Mouse (Mus musculus): ENCODE measurements around the gene Ndufa12.

Ndufa12 gene

GRCm38 (mm10) chr10:94225026-94225750, 26.7 kb downstream of the Ndufa12 start:
- DNase-seq (ENCODE audit: low read depth in 1 of 2, low spot score in 2 of 2) = no peak

DNA sequence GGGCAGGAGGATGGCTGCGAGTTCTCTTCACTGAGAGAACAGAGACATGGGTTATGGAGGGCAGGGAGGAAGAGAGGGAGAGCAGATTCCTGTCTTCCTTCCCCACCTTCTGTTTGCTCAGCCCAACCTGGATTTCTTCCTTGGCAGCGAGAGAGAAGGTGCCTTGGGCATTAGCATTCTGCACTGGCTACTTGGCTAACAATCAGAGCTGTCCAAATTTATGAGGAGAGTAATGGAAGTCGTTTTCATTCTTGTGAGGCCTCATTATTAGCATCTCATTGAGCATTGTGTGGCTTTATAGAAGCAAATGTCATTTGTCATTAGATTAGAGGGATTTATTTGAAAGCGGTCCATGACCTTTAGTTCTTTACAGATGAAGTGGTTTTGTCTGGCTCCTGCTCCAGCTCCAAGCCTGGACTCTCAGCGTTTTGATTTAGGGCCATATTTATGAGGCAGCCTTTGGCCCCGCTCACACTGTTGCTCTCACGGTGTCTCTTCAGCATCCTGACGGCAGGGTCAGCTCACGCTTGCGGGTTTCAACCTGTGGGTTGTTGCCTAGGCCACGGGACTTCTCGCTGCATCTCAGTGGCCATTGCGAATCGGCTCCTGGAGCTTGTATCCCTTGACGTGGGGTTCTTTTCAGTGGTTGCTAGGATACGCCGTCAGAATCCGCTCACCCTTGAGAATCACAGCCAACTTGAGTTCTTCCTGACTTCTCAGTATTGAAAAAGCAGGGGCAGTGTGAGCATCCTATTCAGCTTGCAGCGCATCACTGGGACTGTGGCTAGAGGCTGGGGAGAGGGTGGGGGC, 31.9 kb downstream of the Ndufa12 start:
- DNase-seq (ENCODE audit: low read depth in 1 of 2, low spot score in 2 of 2) = no peak

DNA sequence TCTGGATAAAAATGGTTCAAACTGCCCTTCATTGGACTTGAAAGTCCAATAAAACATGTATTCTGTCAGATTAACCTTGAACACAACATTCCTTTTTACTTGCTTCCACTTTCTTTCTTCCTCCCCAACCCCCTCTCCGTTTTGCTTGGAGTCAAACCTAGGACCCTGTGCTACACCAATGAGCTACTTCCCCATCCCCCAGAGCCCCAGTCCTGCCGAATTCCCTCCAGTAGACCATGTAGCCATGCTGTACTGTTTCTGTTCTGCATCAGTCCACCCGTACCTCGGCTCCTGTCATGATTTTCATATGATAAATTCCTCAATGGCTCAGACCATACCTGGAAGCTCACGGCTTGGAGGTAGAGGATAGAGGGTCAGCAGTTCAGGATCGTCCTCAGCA, 32.5 kb downstream of the Ndufa12 start:
- no peak for DNase-seq (ENCODE audit: low read depth in 1 of 2, low spot score in 2 of 2)

DNA sequence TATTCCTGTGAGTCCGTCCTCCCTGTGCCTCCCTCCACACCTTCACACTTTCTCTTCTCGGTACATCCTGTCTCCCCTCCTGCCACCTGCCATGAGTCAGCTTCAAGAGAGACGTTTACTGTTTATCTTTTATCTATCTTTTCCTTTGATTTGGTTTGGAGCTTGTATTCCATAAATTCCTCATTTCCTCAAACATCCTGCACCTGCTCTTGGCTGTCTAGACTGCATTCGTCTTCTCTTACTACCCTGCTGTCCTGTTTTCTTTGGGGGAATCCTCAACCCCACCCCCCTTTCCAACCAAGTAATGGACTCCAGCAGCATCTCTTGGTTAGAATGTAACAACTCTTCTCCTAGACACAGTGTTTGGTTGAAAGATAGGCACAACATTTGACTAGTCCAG, 36.7 kb downstream of the Ndufa12 start:
- no peak for DNase-seq (ENCODE audit: low read depth in 1 of 2, low spot score in 2 of 2)

GRCm38 (mm10) chr10:94241346-94241745, 42.8 kb downstream of the Ndufa12 start:
- DNase-seq (ENCODE audit: low read depth in 1 of 2, low spot score in 2 of 2) = no peak

DNA sequence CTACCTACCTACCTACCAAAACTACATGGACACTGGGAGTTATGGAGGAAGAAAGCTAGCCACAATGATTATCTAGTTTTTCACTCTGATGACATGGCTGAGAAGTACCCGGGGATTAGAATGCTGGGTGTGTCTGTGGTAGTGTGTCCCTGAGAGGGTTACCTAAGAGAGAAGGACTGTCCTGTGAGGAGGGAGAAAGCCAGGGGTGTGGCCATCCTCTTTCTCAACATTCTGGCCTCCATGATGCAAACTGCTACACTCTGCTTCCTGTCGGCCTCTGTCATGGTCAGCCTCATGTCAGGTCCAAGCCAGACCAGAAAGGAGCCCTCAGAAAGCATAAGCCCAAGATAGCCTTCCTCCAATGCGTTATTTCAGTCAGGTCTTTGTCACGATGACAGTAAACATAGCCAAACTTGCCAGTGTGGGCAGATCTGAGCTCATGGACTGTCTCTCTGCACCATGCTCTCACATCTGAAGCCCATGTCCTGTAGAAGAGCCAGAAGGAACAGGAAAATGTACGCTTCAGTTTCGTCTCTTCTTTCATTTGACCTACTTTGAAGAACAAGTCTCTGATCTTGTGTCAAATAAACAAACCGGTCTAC, 49.3 kb downstream of the Ndufa12 start:
- no peak for DNase-seq (ENCODE audit: low read depth in 1 of 2, low spot score in 2 of 2)

DNA sequence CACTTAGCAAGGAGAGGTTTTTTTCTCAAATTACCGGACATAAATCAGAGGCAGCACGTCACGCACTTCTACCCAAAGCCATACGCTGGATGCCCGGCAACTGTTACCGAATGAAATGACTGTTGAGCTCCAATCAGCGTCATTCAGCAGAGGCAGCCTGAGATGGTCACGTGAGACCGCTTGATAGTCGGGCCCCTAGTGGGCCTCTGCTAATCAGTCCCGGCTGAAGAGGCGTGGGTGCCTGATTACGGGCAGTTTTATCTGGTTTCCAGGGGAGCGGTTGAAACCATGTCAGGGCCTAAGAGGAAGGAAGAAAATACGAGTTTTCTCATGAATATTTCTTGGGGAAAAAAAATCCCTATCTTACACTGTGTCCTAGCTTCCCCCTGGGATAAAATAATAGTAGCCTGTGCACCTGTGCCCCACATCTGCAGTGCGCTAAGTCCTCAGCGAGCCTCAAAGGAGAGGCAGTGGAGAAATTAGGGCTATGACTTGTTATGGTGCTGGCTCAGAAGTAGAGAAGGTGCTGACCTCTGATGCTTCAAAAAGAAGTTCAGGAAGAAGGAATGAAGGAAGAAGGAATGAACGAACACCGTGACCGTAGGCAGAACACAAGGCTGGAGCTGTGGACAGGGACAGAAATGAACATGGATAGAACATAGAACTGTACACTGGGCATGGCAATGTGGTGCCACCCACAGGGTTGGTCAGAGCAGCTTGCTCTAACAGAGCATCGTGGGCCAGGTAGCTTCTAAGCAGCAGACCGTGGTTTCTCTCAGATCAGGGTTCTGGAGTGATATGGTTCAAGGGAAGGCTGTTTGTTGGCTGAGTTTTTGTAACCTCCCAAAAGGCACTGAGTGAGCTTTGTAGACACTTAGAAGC, 51.3 kb downstream of the Ndufa12 start:
- no peak for DNase-seq (ENCODE audit: low read depth in 1 of 2, low spot score in 2 of 2)

- no peak for DNase-seq (ENCODE audit: low read depth in 1 of 2, low spot score in 2 of 2)
These were observed 54.8 kb downstream of the Ndufa12 start for GRCm38 (mm10) chr10:94253260-94253807.

DNA sequence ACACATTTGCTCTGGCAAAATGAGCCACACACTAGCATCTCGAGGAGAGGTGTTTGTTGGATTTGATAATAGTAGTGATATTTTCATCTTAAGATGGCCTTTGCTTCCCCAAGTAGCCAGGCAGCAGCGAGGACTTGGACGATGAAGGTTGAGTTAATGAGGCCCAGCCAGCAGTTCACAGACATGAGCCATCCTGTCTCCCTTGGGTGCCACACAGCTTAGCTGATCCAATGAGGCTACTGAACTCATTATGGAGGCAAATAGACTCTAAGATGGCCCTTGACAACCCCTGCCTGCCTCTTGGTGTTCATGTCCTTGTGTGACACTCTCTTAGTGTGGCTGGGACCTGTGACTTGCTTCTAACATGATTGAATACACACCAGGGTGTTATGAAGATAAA, 56.2 kb downstream of the Ndufa12 start:
- no peak for DNase-seq (ENCODE audit: low read depth in 1 of 2, low spot score in 2 of 2)

DNA sequence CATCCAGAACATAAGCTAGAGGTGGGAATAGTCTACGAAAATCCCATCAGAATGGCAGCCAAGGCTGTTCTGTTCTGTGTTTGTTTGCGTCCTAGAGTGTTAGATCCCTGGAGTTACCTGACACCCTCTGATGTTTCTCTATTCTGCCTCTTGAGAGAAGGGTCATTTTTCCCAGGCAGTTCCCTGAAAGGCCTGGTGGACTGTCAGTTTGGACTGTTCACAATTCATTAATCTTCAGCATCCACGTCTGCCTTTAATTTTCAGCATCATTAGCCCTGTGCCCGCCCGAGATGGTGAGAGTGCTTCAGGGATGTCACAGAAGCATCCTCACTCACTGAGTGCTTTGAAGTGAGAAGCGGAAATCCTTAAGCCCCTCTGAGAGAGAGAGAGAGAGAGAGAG, 57.2 kb downstream of the Ndufa12 start:
- DNase-seq (ENCODE audit: low read depth in 1 of 2, low spot score in 2 of 2) = no peak

DNA sequence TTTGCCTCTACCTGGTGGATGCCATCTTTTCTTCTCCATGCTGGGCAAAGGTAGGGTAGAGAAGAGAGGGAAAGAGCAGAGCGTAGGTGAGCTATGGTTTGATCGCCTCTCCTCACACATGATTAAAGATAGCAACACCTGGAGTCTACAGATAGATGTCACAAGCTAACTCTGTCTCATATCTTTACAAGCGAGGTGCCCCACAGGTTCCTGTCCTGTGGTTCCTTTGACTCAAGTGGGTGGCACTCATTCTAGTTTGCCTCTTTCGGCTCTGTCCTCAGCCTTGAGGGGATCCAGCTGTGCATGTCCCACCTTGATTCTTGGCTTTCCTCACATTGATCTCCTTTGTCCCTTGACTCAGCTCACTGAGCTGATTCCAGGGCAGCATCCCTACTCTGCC, 58.0 kb downstream of the Ndufa12 start:
- no peak for DNase-seq (ENCODE audit: low read depth in 1 of 2, low spot score in 2 of 2)

- no peak for DNase-seq (ENCODE audit: low read depth in 1 of 2, low spot score in 2 of 2)
These were observed 62.0 kb downstream of the Ndufa12 start for GRCm38 (mm10) chr10:94260544-94260943.

GRCm38 (mm10) chr10:94262646-94263045, 64.1 kb downstream of the Ndufa12 start:
- DNase-seq (ENCODE audit: low read depth in 1 of 2, low spot score in 2 of 2) = no peak

DNA sequence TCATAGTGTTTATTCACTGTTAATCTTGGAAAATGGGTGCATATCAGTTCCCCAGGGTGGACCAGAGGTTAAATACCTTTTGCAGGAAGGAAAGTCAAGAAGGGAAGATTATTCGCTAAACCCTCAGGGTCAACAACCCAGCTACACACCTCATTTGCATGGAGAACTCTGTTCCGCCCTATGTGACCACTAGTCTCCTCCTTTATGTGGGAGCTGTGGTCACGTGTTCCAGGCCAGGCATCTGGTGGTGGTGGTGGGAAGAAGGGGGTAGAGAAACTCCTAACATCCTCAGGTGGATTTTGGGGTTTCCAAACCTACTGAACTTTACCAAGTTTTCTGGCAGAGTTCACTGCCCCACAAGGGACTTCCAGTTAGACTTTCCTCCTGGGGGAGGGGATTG, 64.7 kb downstream of the Ndufa12 start:
- DNase-seq (ENCODE audit: low read depth in 1 of 2, low spot score in 2 of 2) = no peak

- DNase-seq (ENCODE audit: low read depth in 1 of 2, low spot score in 2 of 2) = no peak
These were observed 67.4 kb downstream of the Ndufa12 start for GRCm38 (mm10) chr10:94265656-94266542.

Data from monocyte, adult 2 months (primary cell).